In the genomic region with DNA sequence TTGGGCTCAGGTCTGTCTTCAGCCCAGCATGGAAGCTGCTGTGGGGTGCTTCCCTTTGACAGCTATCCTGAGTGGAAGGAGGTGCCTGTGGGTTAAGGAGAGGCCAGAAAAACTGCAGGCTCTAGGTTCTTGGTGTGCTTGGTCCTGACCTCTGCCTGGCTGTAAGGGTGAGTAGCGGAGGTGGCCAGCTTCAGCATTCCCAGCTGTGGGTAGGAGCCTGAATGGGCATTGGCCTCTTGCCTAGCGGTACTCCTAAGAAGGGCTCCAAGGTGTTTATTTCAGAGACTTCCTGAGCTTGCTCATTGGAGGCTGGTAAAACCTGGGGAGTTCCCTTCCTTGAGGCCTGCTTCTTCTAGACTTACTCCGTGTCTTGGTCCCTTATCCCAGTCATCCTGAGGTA, we compare ENCODE assay signal across 11 mouse cellular contexts. TPM values are rescaled to one million over a fixed set of nuclear protein-coding genes. Genes with fewer than 3 reads are reported as not detected.
DNase-seq lines count a peak whose midpoint lies in the region; ATAC-seq and TF ChIP-seq lines count a peak whose summit lies in the region.
"Had no signal": no experiment of that assay in that cellular context is flagged by ENCODE, and none has a peak within 500 bp of the region (broad histone marks: within the 10 kb centered on the region; RNA-seq: fewer than 3 reads in every experiment).

No protein-coding gene starts in this region.

- H3K27ac ChIP-seq in intestine, embryonic 16.5 days (ENCODE audit: low read length): 0 out of 2 replicates have a peak overlapping the region, but pooled peaks have one; percentile 6
- no peak overlapping the region for H3K27ac ChIP-seq in intestine, embryonic 15.5 days
- no peak overlapping the region for H3K27ac ChIP-seq in lung, embryonic 14.5 days (ENCODE audit: low read depth)
- H3K27ac ChIP-seq: limb, embryonic 12.5 days had no signal

- peak; percentile 33 for DNase-seq in cerebellum, adult 11 months
- no peak for DNase-seq in cerebellum, adult 18-20 months
- DNase-seq in cerebellum, adult 9-11 months: peak; percentile 53
- DNase-seq in lung, embryonic 14.5 days: no peak
- DNase-seq: kidney, adult 8-10 months had no signal

- H3K36me3 ChIP-seq in intestine, embryonic 16.5 days (ENCODE audit: control insufficient read depth, insufficient read depth, low read length): peaks cover 11% of the 10 kb centered on the region; the same call in 1 of the 2 replicates
- peaks cover 5% of the 10 kb centered on the region for H3K36me3 ChIP-seq in intestine, embryonic 15.5 days
- H3K36me3 ChIP-seq in lung, embryonic 14.5 days (ENCODE audit: insufficient read depth): peaks cover 23% of the 10 kb centered on the region; the same call in 1 of the 2 replicates

- H3K4me1 ChIP-seq in intestine, embryonic 16.5 days (ENCODE audit: control insufficient read depth, insufficient read depth, low read length): 0 out of 2 replicates have a peak, but pooled peaks cover 3% of the 10 kb centered on the region
- 0 out of 2 replicates have a peak, but pooled peaks cover 2% of the 10 kb centered on the region for H3K4me1 ChIP-seq in intestine, embryonic 15.5 days (replicated peaks)
- H3K4me1 ChIP-seq in lung, embryonic 14.5 days (ENCODE audit: insufficient read depth): no peaks in the 10 kb centered on the region

- WGBS in intestine, embryonic 16.5 days: 79% methylated on average over 3 of the region's 3 CpGs
- 75% methylated on average over 3 of the region's 3 CpGs for WGBS in intestine, embryonic 15.5 days
- WGBS in lung, embryonic 14.5 days: 74% methylated on average over 3 of the region's 3 CpGs

- no peak for TF ChIP-seq CTCF in lung, embryonic 14.5 days (IDR thresholded peaks at IDR 0.05; ENCODE audit: low read depth)

- no peak overlapping the region for H3K4me3 ChIP-seq in intestine, embryonic 16.5 days (ENCODE audit: low read length)
- no peak overlapping the region for H3K4me3 ChIP-seq in intestine, embryonic 15.5 days (replicated peaks)
- H3K4me3 ChIP-seq in lung, embryonic 14.5 days (ENCODE audit: low read depth, low read length): no peak overlapping the region
- H3K4me3 ChIP-seq: limb, embryonic 12.5 days had no signal

- 0 out of 2 replicates have a peak, but pooled peaks have one; percentile 20 for ATAC-seq in intestine, embryonic 16.5 days
- no peak for ATAC-seq in intestine, embryonic 15.5 days
- 0 out of 2 replicates have a peak, but pooled peaks have one; percentile 25 for ATAC-seq in lung, embryonic 14.5 days (ENCODE audit: insufficient read depth)
- ATAC-seq in erythroblast, adult 5-6 weeks (replicated peaks; ENCODE audit: low FRiP score, poor library complexity, severe bottlenecking): no peak
- ATAC-seq in activated CD4-positive, CD25-positive, alpha-beta regulatory T cell, adult 4 months: no peak
- ATAC-seq: Patski had no signal

- no peaks in the 10 kb centered on the region for H3K9me3 ChIP-seq in intestine, embryonic 16.5 days (ENCODE audit: control insufficient read depth, low read length)
- no peaks in the 10 kb centered on the region for H3K9me3 ChIP-seq in intestine, embryonic 15.5 days
- no peaks in the 10 kb centered on the region for H3K9me3 ChIP-seq in lung, embryonic 14.5 days (ENCODE audit: low read depth, low read length)

- H3K9ac ChIP-seq in intestine, embryonic 16.5 days (ENCODE audit: low read depth, low read length): no peak overlapping the region
- no peak overlapping the region for H3K9ac ChIP-seq in intestine, embryonic 15.5 days
- no peak overlapping the region for H3K9ac ChIP-seq in lung, embryonic 14.5 days
- H3K9ac ChIP-seq: limb, embryonic 12.5 days had no signal

- H3K4me2 ChIP-seq in intestine, embryonic 16.5 days (ENCODE audit: low read depth, low read length): no peak overlapping the region
- H3K4me2 ChIP-seq in intestine, embryonic 15.5 days (replicated peaks): no peak overlapping the region
- no peak overlapping the region for H3K4me2 ChIP-seq in lung, embryonic 14.5 days
- H3K4me2 ChIP-seq: limb, embryonic 12.5 days had no signal

- H3K27me3 ChIP-seq in intestine, embryonic 16.5 days (replicated peaks; ENCODE audit: control insufficient read depth, insufficient read depth, low read length): no peaks in the 10 kb centered on the region
- no peaks in the 10 kb centered on the region for H3K27me3 ChIP-seq in intestine, embryonic 15.5 days (replicated peaks)
- no peaks in the 10 kb centered on the region for H3K27me3 ChIP-seq in lung, embryonic 14.5 days (ENCODE audit: insufficient read depth, low read length)
- H3K27me3 ChIP-seq: limb, embryonic 12.5 days; Patski had no signal

RNA-seq across cellular contexts. Expression of a gene that starts 28.3 kb away (rescaled TPM):
- polyA plus RNA-seq in intestine, embryonic 16.5 days (2015; fragmentation: Nextera tagmentation; extraction: Ambion mirVana): 17.4 and 20.5 TPM in 2 replicates
- polyA plus RNA-seq in intestine, embryonic 15.5 days (2015; fragmentation: Nextera tagmentation; extraction: Ambion mirVana): 19.9 and 25.1 TPM in 2 replicates
- 17.1 and 20.7 TPM in 2 replicates for polyA plus RNA-seq in lung, embryonic 14.5 days (2014; fragmentation: Nextera tagmentation; extraction: Ambion mirVana)
- total RNA-seq in erythroblast, adult 5-6 weeks (2015; ENCODE audit: low replicate concordance): 5.4 and 6.1 TPM in 2 replicates
- total RNA-seq in erythroblast, adult 5-6 weeks (2017; ENCODE audit: low replicate concordance): 6.0 and 7.9 TPM in 2 replicates
- polyA plus RNA-seq in activated CD4-positive, CD25-positive, alpha-beta regulatory T cell, adult 4 months (2017; shearing (Covaris generic)): 10 to 100 TPM; 21.6 to 28.3 TPM

RNA-seq across cellular contexts. Expression of a gene that starts 38.2 kb away (rescaled TPM):
- 189 and 217 TPM in 2 replicates for polyA plus RNA-seq in intestine, embryonic 16.5 days (2015; fragmentation: Nextera tagmentation; extraction: Ambion mirVana)
- polyA plus RNA-seq in intestine, embryonic 15.5 days (2015; fragmentation: Nextera tagmentation; extraction: Ambion mirVana): 247 and 259 TPM in 2 replicates
- polyA plus RNA-seq in lung, embryonic 14.5 days (2014; fragmentation: Nextera tagmentation; extraction: Ambion mirVana): 335 and 339 TPM in 2 replicates
- total RNA-seq in erythroblast, adult 5-6 weeks (2015; ENCODE audit: low replicate concordance): 310 and 324 TPM in 2 replicates
- 228 and 255 TPM in 2 replicates for total RNA-seq in erythroblast, adult 5-6 weeks (2017; ENCODE audit: low replicate concordance)
- 100 to 1,000 TPM; 185 to 199 TPM for polyA plus RNA-seq in activated CD4-positive, CD25-positive, alpha-beta regulatory T cell, adult 4 months (2017; shearing (Covaris generic))

RNA-seq across cellular contexts. Expression of a gene that starts 43.7 kb away (rescaled TPM):
- 46.1 and 48.4 TPM in 2 replicates for polyA plus RNA-seq in intestine, embryonic 16.5 days (2015; fragmentation: Nextera tagmentation; extraction: Ambion mirVana)
- polyA plus RNA-seq in intestine, embryonic 15.5 days (2015; fragmentation: Nextera tagmentation; extraction: Ambion mirVana): 42.5 and 43.3 TPM in 2 replicates
- 36.7 and 39.9 TPM in 2 replicates for polyA plus RNA-seq in lung, embryonic 14.5 days (2014; fragmentation: Nextera tagmentation; extraction: Ambion mirVana)
- 21.3 and 27.4 TPM in 2 replicates for total RNA-seq in erythroblast, adult 5-6 weeks (2015; ENCODE audit: low replicate concordance)
- total RNA-seq in erythroblast, adult 5-6 weeks (2017; ENCODE audit: low replicate concordance): 9.9 and 13.3 TPM in 2 replicates
- 10 to 100 TPM; 40.0 to 40.5 TPM for polyA plus RNA-seq in activated CD4-positive, CD25-positive, alpha-beta regulatory T cell, adult 4 months (2017; shearing (Covaris generic))

Comparison
In these comparisons a context has a peak if more than half of its experiments do, and no peak if none do; other contexts are left out.
1. DNase-seq: peak in cerebellum, adult 11 months (single experiment) and cerebellum, adult 9-11 months (single experiment); none in cerebellum, adult 18-20 months (0 of 2) and lung, embryonic 14.5 days (single experiment).
2. ATAC-seq: peak in intestine, embryonic 16.5 days (single experiment) and lung, embryonic 14.5 days (single experiment); none in intestine, embryonic 15.5 days (single experiment), erythroblast, adult 5-6 weeks (single experiment) and activated CD4-positive, CD25-positive, alpha-beta regulatory T cell, adult 4 months (single experiment).